Mouse (Mus musculus) embryo, embryonic 11.5 days (tissue): ENCODE measurements around the gene Adcy5.

Experiments used
- DNase-seq: peaks from one replicate; pipeline ENCODE4 v3.0.0-alpha.2; 2012; ENCODE audit warnings: low read depth, low spot score

Adcy5 gene

DNA sequence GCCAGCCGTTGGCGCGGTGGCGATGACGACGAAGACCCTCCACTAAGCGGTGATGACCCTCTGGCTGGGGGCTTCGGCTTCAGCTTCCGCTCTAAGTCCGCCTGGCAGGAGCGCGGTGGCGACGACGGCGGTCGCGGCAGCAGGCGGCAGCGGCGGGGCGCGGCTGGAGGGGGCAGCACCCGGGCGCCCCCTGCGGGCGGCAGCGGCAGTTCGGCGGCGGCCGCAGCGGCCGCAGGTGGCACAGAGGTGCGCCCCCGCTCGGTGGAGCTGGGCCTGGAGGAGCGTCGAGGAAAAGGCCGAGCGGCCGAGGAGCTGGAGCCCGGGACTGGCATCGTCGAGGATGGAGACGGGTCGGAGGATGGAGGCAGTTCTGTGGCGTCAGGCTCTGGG is 1.6 kb downstream of the Adcy5 start:
- no peak for DNase-seq

DNA sequence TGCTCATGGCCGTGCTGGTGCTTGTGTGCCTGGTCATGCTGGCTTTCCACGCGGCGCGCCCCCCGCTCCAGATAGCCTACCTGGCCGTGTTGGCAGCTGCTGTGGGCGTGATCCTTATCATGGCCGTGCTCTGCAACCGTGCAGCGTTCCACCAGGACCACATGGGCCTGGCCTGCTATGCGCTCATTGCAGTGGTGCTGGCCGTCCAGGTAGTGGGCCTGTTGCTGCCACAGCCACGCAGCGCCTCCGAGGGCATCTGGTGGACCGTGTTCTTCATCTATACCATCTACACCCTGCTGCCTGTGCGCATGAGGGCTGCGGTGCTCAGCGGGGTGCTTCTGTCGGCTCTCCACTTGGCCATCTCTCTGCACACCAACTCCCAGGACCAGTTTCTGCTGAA is 2.2 kb downstream of the Adcy5 start:
- no peak for DNase-seq

DNA sequence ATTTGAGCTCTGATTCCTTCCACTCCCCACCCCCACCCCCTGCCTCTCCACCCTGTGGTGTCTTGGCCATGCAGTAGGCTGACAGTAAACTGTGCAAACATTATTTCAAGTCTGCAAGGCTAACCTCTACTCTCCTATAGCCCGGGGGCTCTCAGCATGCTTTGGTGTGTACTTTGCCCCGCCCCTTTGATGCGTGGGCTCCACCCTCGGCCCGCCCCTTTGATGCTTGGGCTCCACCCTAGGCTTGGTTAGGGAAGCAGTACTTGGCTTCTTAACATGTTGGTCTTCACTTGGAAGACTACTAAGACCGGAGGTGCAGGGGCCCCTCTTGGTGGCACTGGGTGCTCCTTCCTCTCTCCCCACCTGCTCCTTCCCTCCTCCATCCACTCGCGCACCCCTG is 4.9 kb downstream of the Adcy5 start:
- DNase-seq, result no peak

DNA sequence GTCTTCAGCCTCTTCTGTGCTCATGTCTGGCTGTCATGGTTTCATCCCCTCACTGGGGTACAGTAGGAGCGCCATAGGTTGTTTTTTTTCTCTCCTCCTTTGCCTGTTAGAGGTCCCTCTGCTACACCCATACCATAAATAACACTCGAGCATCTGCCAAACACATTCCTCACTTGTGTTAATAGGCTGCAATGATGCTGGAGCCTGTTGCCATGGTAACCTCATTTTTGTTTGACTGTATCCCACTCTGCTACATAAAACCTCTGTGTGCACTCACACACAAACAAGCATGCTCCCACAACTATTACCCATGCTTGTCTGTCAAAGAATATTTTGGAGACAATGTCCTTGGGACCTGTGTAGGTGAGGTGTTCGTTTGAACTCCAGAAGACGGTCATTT is 5.3 kb downstream of the Adcy5 start:
- DNase-seq, result no peak

DNA sequence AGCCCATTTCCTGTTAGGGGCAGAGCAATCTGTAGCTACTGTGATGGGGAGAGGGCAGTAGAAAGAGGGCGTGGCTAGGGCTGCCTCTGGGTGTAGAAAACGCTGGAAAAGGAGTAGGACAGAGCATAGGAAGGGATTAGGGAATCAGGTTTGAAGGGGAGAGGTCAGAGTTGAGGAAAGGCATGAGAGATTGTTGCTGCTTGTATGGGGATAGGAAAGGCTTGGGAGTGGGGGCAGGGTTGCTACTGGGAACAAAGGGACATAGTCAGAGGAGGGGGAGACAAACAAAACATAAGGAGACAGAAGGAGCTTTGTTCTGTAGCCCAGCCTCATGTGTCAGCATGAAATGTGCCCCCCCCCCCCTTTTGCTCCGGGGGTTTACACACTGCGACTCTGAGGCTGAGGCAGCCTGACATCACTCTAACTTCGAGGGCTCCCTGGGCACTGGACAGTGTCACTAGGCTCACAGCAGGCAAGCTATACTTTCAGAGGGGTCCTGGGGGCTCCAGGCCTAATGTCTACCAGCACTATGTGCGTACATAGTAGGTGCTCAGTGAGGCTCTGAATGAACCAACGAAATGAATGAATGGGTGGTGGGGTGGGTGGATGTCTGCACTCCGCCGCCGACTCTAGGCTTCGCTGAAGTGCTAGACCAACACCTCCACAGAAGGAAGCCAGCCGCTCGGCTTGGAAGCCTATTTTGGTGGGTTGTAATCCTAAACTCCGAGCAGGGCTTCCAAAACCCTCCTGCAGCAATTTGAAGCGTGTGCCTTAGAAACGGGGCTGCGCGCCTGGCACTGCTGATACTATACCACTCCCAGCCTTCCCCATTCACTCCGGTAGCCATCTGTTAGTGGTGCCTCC is 9.9 kb downstream of the Adcy5 start:
- no peak for DNase-seq

DNA sequence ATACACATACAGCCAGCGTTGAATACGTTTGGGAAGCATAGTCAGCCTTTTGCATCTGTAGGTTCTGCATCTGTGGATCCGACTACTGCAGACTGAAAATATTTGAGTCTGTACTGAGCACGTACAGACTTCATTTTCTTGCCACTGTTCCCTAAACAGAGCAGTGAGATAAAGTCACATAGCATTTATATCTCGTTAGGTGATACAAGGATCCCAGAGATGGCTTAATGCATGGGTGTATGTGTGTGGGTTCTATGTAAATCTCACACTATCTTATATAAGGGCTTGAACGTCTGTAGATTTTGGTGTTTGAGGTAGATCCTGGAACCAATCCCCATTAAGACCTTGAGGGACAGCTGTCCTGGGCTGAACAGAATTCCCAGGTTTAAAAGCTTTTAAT is 10.7 kb downstream of the Adcy5 start:
- no peak for DNase-seq

DNA sequence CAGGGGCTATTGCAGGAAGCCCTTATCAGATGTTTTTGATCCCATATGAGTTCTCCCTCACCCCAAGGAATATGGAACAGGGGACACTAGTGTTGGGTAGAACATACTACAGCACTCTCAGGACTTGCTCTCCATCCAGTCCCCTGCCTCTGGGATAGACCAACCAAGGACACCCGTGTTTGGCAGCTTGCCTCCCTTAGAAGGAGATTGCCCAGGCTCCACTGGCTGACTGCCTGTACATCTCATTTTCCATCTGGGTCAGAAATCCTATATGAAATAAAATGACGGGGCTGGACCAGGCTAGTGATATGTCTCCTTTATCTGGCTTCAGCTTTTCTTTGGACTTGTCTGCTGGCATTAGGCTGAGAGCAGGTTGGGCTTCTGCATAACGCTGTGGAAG is 11.1 kb downstream of the Adcy5 start:
- DNase-seq, result no peak

DNA sequence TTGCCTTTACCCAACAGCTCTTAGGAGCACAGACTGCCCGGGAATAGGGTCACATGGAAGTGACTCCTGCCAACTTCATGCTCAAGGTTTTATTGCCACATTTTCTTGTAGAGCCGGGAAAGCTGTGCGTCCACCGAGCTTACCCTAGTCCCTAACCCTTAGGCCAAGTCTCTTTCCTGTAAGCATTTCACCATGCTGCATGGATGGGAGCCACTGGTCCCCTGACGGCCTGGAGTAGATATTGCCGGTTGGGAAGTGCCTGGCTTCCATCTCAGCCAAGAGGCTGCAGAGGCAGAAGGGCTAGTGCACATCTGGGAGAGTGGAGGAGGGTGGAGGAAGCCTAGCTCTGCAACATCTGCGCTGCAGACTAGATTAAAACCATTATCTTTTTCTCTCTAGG is 14.8 kb downstream of the Adcy5 start:
- no peak for DNase-seq

DNA sequence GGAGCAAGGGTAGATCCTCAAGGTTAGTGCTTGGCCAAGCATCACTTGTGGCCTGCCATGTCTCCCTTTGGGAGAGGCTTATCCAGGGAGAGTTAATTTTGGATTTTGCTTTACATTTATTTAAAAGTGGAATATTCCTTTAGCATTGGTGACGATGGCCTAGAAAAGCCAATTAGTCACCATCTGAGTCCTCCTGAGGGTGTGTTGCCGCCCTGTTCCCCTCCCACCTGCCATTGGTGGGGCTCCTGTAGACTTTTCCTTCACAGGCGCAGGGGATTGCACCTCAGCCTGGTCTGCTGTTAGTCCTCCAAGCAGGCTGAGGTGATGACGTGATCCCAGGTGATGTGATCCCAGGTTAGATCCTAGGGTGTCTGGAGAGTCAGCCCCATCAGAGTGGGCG is 17.5 kb downstream of the Adcy5 start:
- no peak for DNase-seq

DNA sequence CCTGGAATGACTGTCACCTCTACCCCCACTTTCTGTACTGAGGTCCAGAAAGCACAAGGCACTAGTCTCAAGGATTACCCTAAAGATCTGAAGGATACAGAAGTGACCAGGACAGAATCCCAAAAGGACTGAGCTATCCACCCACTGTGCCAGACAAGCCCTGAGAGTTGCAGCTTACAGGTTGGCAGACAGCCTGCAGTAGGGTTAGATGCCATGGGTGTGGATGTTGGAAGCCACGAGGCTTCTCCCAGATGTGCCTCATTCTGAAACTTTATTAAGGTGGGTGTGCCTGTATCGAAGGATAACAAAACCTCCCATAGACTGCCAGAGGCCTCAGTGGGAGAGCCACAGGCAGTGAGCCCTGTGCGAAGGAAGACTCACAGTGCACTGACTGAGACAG is 23.8 kb downstream of the Adcy5 start:
- no peak for DNase-seq

DNA sequence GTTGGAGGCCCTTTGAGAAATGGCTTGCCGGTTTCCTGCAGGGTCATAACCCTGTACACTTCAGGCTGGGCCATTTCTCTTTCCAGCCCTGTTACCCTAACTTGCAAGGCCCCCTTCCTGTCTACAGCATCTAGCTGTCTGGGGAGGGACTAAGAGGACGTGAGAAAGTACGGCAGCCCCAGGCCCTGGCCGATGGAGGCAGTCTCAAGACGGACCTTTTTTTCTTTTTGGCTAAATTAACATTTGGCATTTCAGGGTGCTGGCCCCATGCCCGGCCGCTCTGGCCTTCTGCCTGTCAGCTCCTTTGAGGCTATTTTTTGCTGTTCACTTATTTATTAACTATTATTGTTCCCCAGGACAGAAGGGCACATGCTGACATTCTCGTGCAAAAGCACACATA is 24.4 kb downstream of the Adcy5 start:
- no peak for DNase-seq

DNA sequence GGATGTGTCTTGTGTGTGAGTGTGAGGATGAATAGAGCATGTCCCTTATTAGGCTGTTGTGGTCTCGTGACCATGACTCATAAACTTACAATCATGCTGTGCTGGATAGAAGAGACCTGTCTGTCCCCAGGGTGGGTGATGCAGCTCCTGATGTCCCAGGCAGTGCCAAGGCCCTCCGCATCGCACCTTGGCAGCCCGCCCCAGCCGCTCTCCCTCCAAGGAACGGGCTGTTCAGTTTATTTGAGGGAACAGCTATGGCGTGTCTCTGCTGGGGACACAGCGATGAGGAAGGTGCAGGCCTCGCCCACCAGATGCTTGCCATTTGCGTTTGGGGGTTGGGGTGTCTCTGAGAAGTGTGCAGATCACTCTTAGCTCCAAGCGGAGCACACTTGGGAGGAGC is 28.5 kb downstream of the Adcy5 start:
- DNase-seq, result no peak

DNA sequence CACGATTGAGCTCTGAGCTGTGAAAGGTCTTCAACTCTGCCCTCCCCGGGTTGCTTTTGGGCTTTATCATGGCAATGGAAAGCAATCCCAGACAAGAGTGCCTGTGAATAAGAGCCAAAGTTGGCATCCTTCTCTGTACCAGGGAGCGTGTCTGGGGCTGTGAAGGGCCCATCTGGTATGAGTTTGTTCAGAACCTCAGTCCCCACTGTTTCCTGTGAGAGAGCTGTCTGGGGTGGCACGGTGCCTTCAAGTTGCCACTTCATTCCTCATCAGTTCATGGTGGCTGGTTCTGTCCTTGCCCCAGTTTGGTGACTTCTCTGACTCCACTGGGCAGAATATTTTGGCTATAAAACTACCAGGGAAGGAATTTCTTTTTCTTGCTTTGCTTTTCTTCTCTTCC is 33.4 kb downstream of the Adcy5 start:
- no peak for DNase-seq

DNA sequence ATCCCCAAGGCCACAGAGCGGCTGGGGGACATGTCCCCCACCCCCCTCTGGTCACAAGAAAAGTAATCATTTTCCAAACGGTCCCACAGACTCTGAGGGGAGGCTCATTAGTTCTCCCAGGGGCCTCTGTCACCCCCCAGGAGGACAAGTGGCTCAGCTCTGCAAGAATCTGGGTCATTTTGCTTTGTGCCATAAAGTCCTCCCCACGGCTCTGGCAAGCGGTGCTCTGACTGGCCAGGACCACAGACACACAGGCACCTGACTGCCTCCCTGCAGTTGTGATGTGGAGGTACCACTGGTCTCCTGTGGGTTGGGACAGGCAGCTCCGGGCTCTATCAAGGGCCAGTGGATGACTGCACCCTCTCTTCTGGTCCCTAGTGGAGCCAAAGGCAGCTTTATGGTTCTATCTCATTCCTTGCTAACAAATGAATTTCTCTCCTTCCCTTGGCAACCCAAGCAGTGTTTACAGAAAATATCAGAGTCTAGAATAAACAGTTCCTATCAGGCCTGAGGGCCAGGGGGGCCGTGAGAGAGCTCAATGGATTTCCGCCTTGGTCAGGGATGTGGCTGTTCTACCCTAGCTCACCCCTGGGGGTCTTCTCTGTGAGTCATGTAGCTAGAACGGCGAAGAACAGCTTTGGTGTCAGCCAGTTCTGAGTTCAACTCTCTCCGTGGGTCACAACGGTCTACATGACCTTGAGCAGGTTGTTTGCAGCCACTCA is 34.9 kb downstream of the Adcy5 start:
- no peak for DNase-seq

DNA sequence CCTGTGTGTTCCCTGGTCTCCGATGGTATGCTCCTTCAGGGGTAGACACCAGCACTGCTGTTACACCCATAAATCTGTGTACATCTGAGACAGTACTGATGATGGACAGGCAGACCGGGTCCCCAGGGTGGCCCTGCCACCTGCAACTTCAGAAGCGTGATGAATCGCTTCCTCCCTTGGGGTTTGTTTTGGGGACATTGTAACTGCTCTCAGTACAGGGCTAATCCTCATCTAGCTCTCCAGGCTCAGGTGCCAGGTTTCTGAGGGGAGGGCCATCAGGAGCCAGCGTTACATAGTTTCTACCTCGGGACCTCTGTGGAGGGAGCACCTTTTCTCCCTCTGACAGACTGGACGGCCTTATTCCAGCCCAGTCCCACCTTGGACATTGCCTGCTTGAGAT is 36.1 kb downstream of the Adcy5 start:
- DNase-seq, result no peak

DNA sequence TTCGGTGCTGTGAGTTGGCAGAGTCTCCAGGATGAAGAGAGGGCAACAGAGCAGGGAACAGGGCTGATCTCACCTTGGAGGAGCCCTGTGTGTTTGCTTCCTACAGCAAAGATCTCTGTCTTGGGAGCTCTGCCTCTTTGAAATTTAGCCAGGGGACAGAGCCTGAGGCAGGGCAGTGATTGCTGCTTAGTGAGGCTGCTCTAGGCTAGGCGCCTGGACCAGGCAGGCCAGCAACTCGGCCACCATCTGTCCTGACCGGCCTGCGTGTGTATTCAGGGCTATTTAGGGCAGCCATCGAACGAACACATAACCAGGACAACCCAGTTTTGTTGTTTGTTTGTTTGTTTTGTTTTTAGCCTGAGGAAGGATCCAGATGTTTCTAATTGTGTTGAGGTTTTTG is 36.6 kb downstream of the Adcy5 start:
- no peak for DNase-seq

DNA sequence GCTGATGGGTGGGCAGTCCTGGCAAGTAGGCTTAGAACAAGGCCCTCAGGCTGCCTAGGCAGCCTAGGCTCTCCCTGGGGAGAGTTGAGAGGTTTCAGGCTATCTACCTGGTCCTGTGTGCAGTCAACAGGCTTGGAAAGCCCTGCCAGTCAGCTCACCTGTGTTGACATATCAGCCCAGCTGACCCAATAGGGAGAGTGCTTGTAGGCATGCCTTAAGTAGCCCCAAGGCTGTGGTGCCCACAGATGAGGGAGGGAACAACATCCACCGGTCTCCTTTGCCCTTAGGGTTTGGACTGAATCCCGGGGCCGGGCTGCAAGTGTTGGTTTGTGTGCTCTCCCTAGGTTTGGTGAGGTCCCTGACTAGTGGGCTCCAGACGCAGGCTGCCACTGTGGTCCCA is 37.8 kb downstream of the Adcy5 start:
- DNase-seq, result no peak

DNA sequence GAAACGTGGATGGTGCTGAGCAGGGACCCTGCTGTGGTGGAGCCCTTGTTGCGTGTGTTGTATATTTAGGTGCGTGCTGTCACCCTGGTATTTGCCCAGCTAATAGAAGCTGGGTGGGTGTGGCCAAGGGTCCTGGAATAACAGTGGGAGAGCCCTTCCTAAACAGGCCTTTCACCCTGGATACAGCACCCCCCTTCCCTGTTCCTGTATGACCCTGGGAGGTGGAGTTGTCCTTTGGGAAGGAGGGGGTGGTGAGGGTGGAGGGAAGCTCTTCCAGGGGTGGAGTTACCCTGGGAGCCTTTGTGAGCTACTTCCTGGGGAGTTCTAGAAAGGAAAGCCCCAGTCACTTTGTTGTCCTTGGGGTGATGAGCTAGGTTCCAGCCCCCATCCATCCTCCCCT is 38.7 kb downstream of the Adcy5 start:
- no peak for DNase-seq

DNA sequence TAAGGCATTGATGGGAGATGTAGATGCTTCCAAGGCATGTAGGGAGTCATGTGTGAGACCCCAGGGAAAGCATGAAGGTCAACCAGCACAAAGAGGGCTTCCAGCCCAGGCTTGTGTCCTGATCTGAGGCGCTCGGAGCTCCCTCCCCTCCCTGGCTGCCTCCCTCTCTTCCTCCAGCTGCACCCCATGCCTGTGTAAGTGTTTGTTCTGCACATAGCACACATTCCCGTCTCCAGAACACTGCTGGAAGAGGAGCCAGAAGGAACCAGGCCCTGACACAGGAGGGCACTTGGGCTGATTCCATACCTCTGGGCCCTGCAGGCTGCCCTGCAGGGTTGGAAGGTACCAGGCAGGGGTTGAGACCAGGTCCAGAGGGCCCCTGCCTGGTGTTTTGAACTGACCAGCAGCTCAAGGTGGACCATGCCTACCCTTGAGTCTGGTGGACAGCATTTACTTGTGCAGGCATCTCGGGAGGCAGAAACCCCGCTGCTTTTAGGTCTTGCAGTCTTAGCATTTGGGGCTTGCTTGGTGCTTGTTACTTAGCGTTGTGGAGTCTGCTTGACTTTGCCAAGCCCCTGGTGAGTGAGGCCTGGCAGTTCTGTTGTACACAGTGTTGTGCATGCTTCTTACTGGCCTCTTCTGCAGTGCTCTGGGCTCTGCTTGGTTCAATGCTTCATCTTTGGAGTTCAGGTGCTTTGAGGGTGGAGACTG is 45.2 kb downstream of the Adcy5 start:
- DNase-seq, result no peak

DNA sequence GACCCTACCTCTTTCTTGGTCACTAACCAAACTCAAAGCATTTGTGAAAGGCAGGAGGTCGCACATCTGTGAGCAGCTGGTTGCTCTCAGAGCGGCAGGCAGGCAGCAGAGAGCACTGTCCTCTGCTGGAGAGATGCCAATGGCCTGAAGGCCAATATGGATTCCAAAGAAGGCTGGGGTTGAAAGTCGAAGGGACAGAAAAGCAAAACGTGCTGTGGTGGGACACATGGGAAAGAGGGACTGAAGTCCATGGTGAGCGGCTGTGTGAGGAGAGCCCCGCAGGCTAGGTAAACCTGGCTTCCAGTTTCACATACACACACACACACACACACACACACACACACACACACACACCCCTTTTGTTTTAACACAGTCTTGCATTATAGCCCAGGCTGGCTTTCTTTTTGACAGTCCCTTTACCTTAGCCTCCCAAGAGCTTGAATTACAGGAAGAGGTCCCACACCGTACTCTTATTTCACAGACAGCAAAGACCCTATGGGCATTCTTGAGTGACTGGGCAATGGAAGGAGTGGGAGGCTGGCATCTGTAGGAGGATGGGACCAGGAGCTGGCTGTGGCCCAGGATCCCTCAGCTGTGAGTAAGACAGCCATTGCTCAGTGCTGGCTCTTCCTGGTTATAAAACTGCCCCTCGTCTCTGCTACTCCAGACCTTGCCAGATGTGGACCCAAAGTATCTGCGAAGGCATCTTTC is 45.9 kb downstream of the Adcy5 start:
- DNase-seq, result no peak

DNA sequence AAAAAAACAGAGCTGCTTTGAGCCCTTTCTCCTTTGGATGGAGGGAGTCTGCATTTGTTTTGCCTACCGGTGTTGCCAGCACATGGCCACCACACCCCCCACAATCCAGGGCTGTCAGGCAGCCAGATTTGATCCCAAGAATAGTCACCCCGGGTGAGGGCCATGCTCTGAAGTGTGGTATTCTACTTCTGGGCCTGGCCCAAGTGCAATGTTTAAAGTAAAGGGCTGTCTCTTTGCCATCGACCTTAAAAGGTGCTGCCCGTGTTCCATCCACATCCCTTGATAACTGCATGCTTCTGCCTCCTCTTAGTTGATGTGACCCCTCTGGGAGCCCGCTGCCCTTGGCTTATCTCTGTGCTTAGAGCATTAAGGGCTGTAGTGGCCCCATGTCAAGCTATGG is 46.6 kb downstream of the Adcy5 start:
- no peak for DNase-seq

DNA sequence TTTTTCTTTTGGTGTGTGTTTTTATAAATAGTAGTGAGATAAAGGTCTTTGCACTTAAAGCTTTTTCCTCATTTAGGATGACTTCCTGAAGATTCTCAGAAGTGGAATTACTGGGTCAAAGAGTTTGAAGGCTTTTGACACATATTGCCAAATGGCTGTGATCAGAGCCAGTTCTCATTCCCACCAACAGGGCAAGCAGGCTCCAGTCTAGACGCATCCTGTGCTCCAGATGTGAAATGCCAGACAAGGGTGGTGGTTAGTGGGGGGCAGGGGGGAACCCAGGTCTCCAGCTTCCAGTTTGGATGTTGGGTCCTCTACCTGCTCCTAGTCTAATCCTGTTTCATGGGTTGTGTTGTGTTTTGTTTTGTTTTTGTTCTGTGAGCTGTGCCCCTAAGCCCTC is 48.8 kb downstream of the Adcy5 start:
- DNase-seq, result no peak
